Mouse (Mus musculus) 416B (cell line): ENCODE data around the gene Bckdhb.
"Not testable (repeated sequence)": the region's sequence is repeated elsewhere in the genome, so short reads cannot be mapped to it uniquely, and the experiment has no call there.

Experiments
- DNase-seq: peaks from one replicate; pipeline ENCODE4 v3.0.0; 2011; ENCODE audit warnings: low read depth

Bckdhb gene

DNA sequence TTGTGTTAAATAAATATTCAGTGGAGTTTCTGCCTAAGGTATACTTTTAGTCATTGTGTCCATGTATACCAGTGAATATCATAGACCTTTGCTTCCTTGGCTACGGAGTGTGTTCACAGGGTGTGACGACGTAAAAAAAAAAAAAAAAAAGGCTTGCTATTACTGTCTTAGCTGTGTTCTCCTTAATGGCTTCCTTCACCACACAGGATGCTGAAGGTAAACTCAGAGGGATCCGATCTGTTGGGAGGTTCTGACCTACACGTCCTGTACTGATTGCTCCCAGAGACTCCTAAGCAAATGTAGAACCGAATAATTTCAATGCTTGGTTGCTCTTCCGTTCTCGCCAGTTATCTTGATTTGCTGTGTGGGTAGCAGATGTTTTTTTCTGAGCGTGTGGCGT, 38.4 kb downstream of the Bckdhb start:
- no peak for DNase-seq

DNA sequence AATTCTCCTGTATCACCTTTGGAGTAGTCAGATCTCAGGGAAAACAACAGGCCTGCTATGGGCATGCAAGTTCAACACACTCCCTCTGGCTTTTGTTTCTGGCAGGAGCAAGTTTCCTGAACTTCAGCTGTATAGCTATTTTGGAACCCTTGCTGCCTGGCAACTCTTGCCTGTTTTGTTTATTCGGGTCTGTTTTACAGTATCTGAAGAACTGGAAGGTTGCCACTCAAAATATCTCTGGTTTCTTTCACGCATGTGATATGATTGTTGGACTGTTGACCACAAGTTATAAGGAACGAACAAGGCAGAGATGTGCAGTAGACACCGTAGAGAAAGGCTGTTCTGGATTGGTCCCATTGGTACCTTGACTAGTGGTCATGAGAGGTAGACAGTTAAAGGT, 39.4 kb downstream of the Bckdhb start:
- no peak for DNase-seq

- DNase-seq = no peak
These were observed 42.6 kb downstream of the Bckdhb start for GRCm38 (mm10) chr9:83967439-83968050.

GRCm38 (mm10) chr9:83969326-83969725, 44.4 kb downstream of the Bckdhb start:
- no peak for DNase-seq

- DNase-seq = no peak
These were observed 48.5 kb downstream of the Bckdhb start for GRCm38 (mm10) chr9:83973467-83973866.

DNA sequence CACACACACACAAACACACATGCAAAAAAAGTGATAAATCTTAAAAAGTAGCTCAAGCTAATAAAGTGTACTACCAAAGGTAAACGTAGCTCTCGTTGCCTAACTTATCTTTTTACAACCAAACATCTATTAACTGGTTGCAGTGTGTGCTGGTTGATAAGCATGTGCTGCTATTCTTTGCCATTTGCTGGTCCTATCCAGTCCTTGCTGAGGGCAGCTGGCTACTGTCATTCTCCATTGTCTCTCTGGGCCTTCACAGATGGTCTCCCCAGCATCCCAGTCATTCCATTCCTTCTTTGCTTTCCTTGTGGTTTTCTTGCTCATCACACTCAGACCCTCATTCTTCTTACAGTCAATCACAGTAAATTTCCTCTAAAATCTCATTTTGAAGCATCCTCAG, 50.9 kb downstream of the Bckdhb start:
- no peak for DNase-seq

DNA sequence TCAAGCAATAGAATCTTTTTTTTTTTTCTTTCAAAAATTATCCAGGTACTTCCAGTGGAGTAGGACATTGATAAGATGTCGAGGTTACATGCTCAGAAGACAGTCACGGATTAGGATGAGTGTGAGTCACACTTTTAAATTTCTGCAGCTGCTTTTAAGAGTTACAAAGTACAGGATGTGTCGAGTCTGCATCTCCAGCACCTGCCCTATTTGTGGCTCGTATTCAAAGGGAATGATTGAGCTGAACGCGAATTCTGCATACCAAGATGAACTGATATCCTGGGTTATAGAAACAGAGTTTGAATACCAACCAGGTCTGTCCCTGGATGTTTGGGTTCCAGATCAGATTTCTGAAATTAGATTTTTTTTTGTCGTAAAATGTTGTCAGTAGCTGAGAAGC, 56.3 kb downstream of the Bckdhb start:
- DNase-seq = no peak

GRCm38 (mm10) chr9:84008961-84009360, 84.0 kb downstream of the Bckdhb start:
- no peak for DNase-seq

DNA sequence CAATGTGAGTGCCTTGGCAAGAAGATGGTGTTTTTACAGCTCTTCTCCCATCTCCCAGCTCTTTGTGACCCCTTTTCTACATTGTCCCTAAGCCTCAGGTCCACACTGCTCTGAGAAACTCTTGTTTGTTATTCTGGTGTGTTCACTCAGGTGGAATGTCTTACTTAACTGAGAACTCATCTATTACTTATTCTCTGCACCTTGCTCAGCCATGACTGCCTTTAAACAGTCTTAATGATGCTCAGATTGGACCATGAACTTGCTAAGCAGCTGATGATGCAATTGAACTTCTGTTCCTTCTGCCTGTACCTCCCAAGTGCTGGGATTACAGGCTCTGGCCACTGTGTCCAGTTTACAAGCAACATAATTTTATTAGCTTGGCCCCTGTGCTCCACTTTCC, 86.2 kb downstream of the Bckdhb start:
- no peak for DNase-seq

GRCm38 (mm10) chr9:84018141-84018540, 93.2 kb downstream of the Bckdhb start:
- not testable (repeated sequence) for DNase-seq

GRCm38 (mm10) chr9:84019627-84020026, 94.7 kb downstream of the Bckdhb start:
- DNase-seq = peak; percentile 57

GRCm38 (mm10) chr9:84021189-84021588, 96.2 kb downstream of the Bckdhb start:
- DNase-seq = no peak

GRCm38 (mm10) chr9:84028120-84028519, 103.2 kb downstream of the Bckdhb start:
- DNase-seq = no peak

DNA sequence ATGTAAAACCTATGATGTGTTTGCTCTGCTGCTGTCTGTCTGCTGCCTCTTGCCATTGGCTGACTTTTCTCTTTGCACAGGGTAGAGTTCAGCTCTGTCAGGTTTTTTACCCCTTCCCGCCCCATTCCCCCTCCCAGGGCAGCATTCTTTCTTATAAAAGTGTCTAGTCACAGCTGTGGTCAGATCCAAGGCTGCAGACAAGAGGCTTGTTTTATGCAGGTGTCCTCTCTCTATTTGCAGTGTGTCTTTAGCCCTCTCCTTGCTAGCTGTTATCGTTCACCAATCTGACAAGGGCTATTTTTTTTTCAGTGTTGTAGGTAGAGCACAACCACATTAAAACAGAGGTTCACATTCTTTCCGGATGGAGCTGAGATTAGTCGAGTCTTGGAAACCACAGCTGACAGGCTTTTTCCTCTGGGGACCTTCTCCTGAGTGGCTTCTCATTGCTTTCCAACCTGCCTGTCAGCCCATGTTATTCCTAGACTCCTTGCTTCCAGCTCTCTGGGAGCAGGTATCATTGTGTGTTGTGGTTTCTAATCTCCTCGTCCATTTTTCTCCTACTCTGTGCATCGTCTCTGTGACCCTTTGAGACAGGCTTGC, 105.8 kb downstream of the Bckdhb start:
- peak; percentile 66 for DNase-seq

DNA sequence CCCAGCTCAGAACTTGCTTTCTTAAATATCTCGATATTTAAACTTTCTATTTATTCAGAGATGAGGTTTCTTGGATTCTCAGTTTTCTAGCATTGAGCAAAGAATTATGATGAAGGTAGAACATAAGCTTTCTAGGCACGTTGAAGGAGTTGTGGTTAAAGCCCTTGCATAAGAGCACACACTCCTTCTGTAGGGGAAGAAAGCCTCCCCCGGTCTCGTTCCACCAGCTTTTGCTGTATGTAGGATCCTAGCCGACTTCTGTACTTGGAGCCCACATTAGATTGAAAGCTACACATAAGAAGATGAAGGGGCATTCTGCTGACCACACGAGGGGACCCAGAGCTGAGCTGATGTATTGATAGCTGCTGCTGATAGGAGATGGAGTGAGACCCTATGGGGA, 106.5 kb downstream of the Bckdhb start:
- DNase-seq = peak; percentile 44

GRCm38 (mm10) chr9:84032669-84033341, 107.9 kb downstream of the Bckdhb start:
- DNase-seq = no peak

DNA sequence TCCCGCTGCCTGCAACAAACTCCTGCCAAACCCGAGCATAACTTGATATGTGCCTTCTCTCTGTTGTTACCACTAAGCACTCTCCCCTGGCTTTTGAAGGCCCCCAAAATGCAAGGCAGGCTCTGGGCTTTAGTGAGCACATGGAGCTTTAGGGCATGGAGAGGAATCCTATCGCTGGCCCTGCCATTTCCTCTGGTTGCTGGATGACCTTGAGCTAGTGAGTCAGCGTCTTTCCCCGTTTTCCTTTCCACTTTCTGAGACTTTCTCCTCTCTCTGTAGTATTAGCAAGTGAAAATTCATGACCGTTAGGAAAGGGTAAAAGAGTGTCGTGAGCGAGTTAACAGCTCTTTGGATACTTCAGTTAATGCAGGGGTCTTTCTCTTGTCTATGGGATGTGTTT, 111.1 kb downstream of the Bckdhb start:
- DNase-seq = peak; percentile 85

DNA sequence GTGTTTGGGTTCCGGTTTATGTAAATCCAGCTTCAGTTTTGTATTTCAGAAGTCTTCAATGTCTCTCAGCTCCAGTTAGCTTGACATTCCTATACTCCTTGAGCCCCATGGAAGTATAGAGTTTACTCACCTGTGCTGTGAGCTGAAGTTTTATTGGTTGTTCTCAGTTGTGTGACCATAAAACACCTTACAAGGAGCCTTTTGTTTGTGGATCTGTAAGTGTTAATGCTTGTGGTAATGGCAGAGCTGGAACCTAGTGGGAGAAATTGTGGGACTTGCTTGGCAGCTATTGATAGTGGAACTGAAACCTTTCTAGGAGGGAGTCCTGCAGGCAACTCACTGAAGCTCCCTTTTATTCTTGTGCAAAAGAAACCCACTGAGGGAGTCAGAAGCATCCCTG, 112.3 kb downstream of the Bckdhb start:
- no peak for DNase-seq

GRCm38 (mm10) chr9:84038946-84039345, 114.0 kb downstream of the Bckdhb start:
- no peak for DNase-seq

- no peak for DNase-seq
These were observed 115.4 kb downstream of the Bckdhb start for GRCm38 (mm10) chr9:84040376-84040775.

DNA sequence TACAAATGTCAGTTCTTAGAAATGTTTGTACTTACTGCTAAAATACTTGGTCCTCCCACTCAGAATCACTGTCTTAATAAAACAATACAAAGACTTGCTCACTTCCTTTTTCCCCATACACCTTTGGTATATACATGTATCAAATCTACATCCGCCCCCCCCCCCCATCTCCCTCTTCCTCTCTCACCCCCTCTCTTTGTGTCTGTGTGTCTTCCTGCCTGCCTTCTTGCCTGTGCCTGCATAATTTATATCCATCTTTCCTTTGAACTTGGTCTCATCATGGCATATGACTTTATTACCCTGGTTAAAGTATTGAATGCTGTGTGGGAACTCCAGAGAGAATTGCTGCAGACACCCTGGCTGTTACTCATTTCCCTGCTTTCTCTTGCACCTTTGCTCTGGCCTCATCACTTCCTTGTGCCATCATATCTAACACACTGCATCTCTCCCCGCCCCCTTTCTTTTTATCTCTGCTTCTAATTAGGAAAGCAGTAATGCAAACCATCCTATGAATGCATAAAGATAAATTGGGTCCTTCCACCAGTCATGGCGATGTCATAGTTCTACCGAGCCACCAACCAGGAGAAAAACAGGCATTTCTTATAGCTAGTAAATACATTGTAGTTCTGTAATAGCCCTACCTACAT, 116.8 kb downstream of the Bckdhb start:
- no peak for DNase-seq

GRCm38 (mm10) chr9:84042539-84042938, 117.6 kb downstream of the Bckdhb start:
- DNase-seq = no peak

DNA sequence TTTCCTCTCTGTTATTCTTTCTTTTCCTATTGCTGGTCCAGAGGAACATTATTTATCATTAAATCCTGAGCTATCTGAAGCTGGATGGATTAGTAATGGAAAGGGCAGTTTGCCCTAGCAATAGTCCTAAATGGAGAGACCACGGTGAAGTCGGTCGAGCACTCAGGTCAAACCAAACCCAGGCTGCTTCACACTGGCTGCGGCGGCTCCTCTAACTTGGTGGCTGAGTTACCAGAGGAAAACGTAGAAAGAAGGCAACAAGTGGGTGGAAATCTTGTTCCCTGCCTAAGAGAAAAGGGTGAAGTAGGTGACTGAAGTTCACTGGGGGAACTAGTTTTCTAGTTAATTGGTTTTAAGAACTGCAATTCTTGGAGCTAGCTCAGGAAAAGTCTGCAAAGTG, 119.2 kb downstream of the Bckdhb start:
- no peak for DNase-seq
